Mouse (Mus musculus) embryonic facial prominence, embryonic 10.5 days (tissue): ENCODE data around the gene Slc9a3r2. TPM values are rescaled to one million over a fixed set of nuclear protein-coding genes. Genes with fewer than 3 reads are reported as not detected.
A peak's percentile ranks its signal among the peaks of the same experiment; 100 is the strongest.

Experiments used
- DNase-seq: peaks from one replicate; pipeline ENCODE4 v3.0.0-alpha.2; 2017; ENCODE audit warnings: low spot score
- H3K27ac ChIP-seq: fragments of 300-500 bp; sonication (generic); replicated peaks from 2 replicates; pipeline ENCODE4 v1.5.1; 2016; ENCODE audit warnings: mild to moderate bottlenecking
- H3K27me3 ChIP-seq: fragments of 300-500 bp; sonication (generic); replicated peaks from 2 replicates; pipeline ENCODE4 v1.6.1; 2016; ENCODE audit warnings: low read depth, mild to moderate bottlenecking; ENCODE audit not compliant: poor library complexity, severe bottlenecking
- H3K36me3 ChIP-seq: fragments of 300-500 bp; sonication (generic); replicated peaks from 2 replicates; pipeline ENCODE4 v1.6.1; 2016; ENCODE audit warnings: mild to moderate bottlenecking, moderate library complexity
- H3K4me1 ChIP-seq: fragments of 300-500 bp; sonication (generic); 2 replicates; pipeline ENCODE4 v1.6.1; 2016
- H3K4me3 ChIP-seq: fragments of 300-500 bp; sonication (generic); 2 replicates; pipeline ENCODE4 v1.5.1; 2016; ENCODE audit warnings: mild to moderate bottlenecking, moderate library complexity
- H3K9me3 ChIP-seq: fragments of 300-500 bp; sonication (generic); 2 replicates; pipeline ENCODE4 v1.6.1; 2016; ENCODE audit warnings: mild to moderate bottlenecking
- WGBS: fragments of 180-500 bp; shearing (Covaris S2); methylation state at CpG from one replicate; pipeline ENCODE4 v1.1.7; 2016; 5-methylcytosine and 5-hydroxymethylcytosine counted together
- polyA plus RNA-seq: library from polyadenylated mRNA; unstranded; fragments of >200 nt; fragmentation: Nextera tagmentation; extraction: Ambion mirVana; gene quantifications from 2 replicates; pipeline ENCODE4 v1.2.1, GENCODE M21; 2016

The Slc9a3r2 gene
- polyA plus RNA-seq, 1 experiment from 2014 or later: 37.3 TPM

GRCm38 (mm10) chr17:24642791-24643343, 7.3 kb downstream of the Slc9a3r2 start:
- WGBS: 64% methylated on average over 6 of the region's 6 CpGs
- Histone ChIP-seq H3K4me3 (peak overlapping the region; percentile 12; the same call in 1 of the 2 replicates), H3K27ac (peak overlapping the region; percentile 84), H3K27me3 (peaks cover 5% of the 10 kb centered on the region), H3K9me3 (no peaks in the 10 kb centered on the region), H3K36me3 (peaks cover 50% of the 10 kb centered on the region), H3K4me1 (peaks cover 71% of the 10 kb centered on the region)
- no peak for DNase-seq

- no peak for DNase-seq
- Histone ChIP-seq H3K27me3 (no peaks in the 10 kb centered on the region), H3K27ac (no peak overlapping the region), H3K4me3 (no peak overlapping the region), H3K9me3 (no peaks in the 10 kb centered on the region), H3K36me3 (peaks cover 50% of the 10 kb centered on the region), H3K4me1 (peaks cover 70% of the 10 kb centered on the region)
- 94% methylated on average over 14 of the region's 14 CpGs for WGBS
Observed at GRCm38 (mm10) chr17:24641944-24642343, 8.2 kb downstream of the Slc9a3r2 start.

- Histone ChIP-seq H3K4me3 (no peak overlapping the region; the same call in 1 of the 2 replicates), H3K27ac (peak overlapping the region; percentile 91), H3K36me3 (peaks cover 49% of the 10 kb centered on the region), H3K9me3 (no peaks in the 10 kb centered on the region), H3K27me3 (no peaks in the 10 kb centered on the region), H3K4me1 (peaks cover 74% of the 10 kb centered on the region)
- no peak for DNase-seq
- 94% methylated on average over 15 of the region's 15 CpGs for WGBS
Observed at GRCm38 (mm10) chr17:24640581-24640980, 9.5 kb downstream of the Slc9a3r2 start.

DNA sequence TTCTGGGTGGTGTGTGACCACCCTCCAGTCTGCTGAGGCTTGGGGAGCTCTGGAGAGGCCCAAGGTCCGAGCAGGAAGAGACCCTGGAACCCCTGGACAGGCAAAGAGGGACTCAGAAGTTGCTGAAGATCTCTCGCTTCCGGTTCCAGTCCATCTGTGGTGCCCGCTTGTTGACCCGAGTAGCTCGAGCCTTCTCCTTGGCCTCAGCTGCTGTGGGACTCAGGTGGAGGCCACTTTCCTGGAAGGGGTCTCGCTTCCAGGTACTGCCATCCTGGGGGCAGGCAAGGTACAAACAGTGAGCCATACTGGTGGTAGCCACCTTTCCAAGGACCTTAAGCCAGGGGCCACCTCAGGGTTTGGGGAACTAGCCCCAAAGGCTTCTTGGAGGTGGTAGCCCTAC, 10.0 kb downstream of the Slc9a3r2 start:
- Histone ChIP-seq H3K36me3 (peaks cover 48% of the 10 kb centered on the region), H3K4me1 (peaks cover 69% of the 10 kb centered on the region), H3K9me3 (no peaks in the 10 kb centered on the region), H3K4me3 (peak overlapping the region; percentile 39), H3K27me3 (no peaks in the 10 kb centered on the region), H3K27ac (peak overlapping the region; percentile 91)
- WGBS: 83% methylated on average over 7 of the region's 7 CpGs
- DNase-seq: no peak

DNA sequence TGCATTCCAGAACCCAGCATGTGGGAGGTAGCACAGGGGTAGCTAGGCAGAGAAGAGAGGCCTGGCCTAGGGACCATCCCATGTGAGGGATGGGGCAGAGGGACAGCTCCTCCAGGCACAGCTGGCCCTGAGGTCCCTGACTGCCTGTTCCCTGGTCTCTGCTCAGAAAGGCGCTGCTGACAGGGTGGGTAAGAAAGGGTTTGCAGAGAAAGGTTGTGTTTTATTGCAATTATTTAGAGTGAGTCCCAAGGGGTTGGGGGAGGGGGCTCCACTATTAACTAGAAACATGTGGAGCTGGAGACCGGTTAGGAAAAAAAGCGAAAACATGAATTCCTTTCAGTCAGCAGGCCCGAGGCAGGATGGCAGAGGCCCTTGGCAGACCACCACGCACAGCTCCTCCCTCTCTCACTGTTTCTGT, 10.5 kb downstream of the Slc9a3r2 start:
- H3K4me1 ChIP-seq: peaks cover 63% of the 10 kb centered on the region
- H3K27ac ChIP-seq: peak overlapping the region; percentile 91
- no peaks in the 10 kb centered on the region for H3K27me3 ChIP-seq
- no peaks in the 10 kb centered on the region for H3K9me3 ChIP-seq
- DNase-seq: peak; percentile 79
- 39% methylated on average over 5 of the region's 5 CpGs for WGBS
- H3K36me3 ChIP-seq: peaks cover 48% of the 10 kb centered on the region
- H3K4me3 ChIP-seq: peak overlapping the region; percentile 39

DNA sequence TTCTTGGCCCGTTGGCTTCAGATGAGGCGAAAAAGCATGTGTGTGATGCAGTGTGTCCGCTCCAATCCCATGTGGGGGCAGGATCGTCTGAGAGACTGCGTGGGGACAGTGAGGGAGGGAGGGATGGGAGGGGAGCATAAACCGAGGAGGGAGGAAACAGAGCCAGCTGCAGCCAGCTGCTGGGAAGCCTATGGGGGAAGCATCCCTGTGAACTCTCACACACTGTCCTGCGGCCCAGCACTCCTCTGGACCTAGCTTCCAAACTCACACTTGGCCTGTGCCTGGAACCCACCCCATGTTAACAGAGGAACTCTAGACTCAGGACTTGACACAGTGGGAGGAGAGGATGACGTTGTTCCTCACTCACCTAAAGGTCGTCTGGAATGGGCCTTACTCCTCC, 11.3 kb downstream of the Slc9a3r2 start:
- DNase-seq: no peak
- Histone ChIP-seq H3K9me3 (no peaks in the 10 kb centered on the region), H3K4me3 (no peak overlapping the region; the same call in 1 of the 2 replicates), H3K4me1 (peaks cover 56% of the 10 kb centered on the region), H3K27me3 (no peaks in the 10 kb centered on the region), H3K27ac (peak overlapping the region; percentile 91), H3K36me3 (peaks cover 46% of the 10 kb centered on the region)
- whole genome bisulfite sequencing: 63% methylated on average over 9 of the region's 9 CpGs

DNA sequence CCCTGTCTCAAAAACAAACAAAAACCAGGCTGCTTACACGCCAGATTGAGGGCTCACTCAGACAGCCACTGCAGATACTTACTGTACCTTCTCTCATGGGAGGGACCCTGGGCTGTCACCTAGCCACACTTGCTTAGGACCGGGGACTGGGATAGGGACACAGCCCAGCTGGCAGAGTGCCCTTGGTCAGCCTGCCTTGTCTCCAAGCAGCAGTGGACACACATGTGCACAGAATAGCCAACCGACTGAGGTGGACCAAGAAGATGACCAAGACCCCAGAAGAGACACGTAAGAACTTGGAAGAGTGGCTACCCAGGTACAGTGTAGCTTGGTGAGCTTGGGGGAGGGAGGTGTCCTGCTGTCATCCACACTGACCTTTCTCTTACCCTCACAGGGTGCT, 11.9 kb downstream of the Slc9a3r2 start:
- DNase-seq: no peak
- no peaks in the 10 kb centered on the region for H3K27me3 ChIP-seq
- H3K9me3 ChIP-seq: no peaks in the 10 kb centered on the region
- H3K4me1 ChIP-seq: peaks cover 54% of the 10 kb centered on the region
- 90% methylated on average over 4 of the region's 4 CpGs for WGBS
- H3K27ac ChIP-seq: peak overlapping the region; percentile 91
- peak overlapping the region; percentile 23; the same call in 1 of the 2 replicates for H3K4me3 ChIP-seq
- peaks cover 46% of the 10 kb centered on the region for H3K36me3 ChIP-seq

DNA sequence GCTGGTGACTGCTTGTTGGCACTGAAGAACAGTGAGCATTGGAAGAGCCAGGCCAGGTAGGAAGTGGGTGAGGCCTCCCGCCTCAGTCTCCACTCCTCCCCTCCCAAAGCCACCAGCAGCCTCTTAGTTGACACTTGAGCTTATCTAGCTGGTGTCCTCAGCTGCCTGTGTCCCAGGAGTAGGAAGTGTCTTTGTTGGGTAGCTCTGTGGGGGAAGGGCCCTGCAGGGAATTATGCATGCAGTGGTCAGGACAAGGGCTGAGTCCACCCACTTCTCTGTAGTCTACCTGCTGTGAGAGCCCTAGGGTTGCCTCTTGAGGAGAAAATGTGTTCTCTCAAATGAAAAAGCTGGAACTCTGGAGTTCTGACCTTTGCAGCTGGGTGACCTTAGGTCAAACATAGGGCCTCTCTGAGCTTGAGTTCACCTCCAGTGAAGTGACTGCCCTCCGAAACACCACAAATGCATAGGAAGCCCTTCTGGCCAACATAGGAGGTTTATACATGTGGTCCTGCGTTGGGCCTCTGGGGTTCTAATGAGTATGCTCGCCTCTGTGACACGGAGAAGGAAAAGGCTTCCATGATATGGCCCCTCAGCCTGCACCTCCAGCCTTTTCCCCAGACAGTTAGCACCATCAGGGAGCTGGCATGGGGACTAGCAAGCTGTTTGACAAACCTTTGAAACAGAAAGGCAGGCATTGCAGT, 13.2 kb downstream of the Slc9a3r2 start:
- 61% methylated on average over 5 of the region's 5 CpGs for WGBS
- no peak overlapping the region for H3K4me3 ChIP-seq
- DNase-seq: no peak
- H3K36me3 ChIP-seq: peaks cover 37% of the 10 kb centered on the region
- no peaks in the 10 kb centered on the region for H3K27me3 ChIP-seq
- H3K9me3 ChIP-seq: no peaks in the 10 kb centered on the region
- H3K27ac ChIP-seq: peak overlapping the region; percentile 8
- H3K4me1 ChIP-seq: peaks cover 55% of the 10 kb centered on the region

DNA sequence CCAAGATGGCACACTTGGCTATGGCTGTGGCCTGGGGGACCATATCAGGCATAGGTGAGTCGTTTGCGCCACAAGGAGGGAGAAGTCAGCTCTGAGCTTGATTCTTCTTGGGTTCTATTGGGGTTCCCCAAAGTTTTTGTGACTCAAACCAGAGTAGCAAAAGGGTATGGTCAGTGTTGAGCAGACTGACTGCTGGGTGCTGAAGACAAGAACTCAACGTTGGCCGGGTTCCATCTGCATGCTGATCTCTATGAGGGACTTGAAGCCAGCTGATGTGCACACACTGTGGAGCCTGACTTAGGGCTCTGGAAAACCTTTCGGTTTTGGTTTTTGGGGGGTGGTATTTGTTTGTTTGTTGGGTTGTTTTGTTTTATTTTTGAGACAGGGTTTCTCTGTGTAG, 14.4 kb downstream of the Slc9a3r2 start:
- Histone ChIP-seq H3K27ac (no peak overlapping the region), H3K4me3 (no peak overlapping the region), H3K36me3 (peaks cover 29% of the 10 kb centered on the region), H3K9me3 (no peaks in the 10 kb centered on the region), H3K27me3 (no peaks in the 10 kb centered on the region), H3K4me1 (peaks cover 59% of the 10 kb centered on the region)
- WGBS: 94% methylated on average over 5 of the region's 5 CpGs
- DNase-seq: no peak

GRCm38 (mm10) chr17:24635024-24635423, 15.1 kb downstream of the Slc9a3r2 start:
- 82% methylated on average over 4 of the region's 4 CpGs for WGBS
- Histone ChIP-seq H3K4me1 (peaks cover 52% of the 10 kb centered on the region), H3K4me3 (peak overlapping the region; percentile 16; the same call in 1 of the 2 replicates), H3K27ac (no peak overlapping the region), H3K9me3 (no peaks in the 10 kb centered on the region), H3K27me3 (no peaks in the 10 kb centered on the region), H3K36me3 (peaks cover 29% of the 10 kb centered on the region)
- no peak for DNase-seq

- Histone ChIP-seq H3K27ac (no peak overlapping the region), H3K27me3 (no peaks in the 10 kb centered on the region), H3K4me3 (peak overlapping the region; percentile 14; the same call in 1 of the 2 replicates), H3K36me3 (peaks cover 29% of the 10 kb centered on the region), H3K4me1 (peaks cover 41% of the 10 kb centered on the region), H3K9me3 (no peaks in the 10 kb centered on the region)
- DNase-seq: no peak
- WGBS: 97% methylated on average over 11 of the region's 11 CpGs
Observed at GRCm38 (mm10) chr17:24633831-24634230, 16.3 kb downstream of the Slc9a3r2 start.

GRCm38 (mm10) chr17:24632813-24633449, 17.2 kb downstream of the Slc9a3r2 start:
- 14% methylated on average over 22 of the region's 22 CpGs for WGBS
- Histone ChIP-seq H3K4me1 (peaks cover 33% of the 10 kb centered on the region), H3K27ac (peak overlapping the region; percentile 91), H3K9me3 (no peaks in the 10 kb centered on the region), H3K4me3 (peak overlapping the region; percentile 84), H3K36me3 (peaks cover 30% of the 10 kb centered on the region), H3K27me3 (no peaks in the 10 kb centered on the region)
- DNase-seq: no peak
